Mouse (Mus musculus): ENCODE measurements around the gene Defb30.

The Defb30 gene

DNA sequence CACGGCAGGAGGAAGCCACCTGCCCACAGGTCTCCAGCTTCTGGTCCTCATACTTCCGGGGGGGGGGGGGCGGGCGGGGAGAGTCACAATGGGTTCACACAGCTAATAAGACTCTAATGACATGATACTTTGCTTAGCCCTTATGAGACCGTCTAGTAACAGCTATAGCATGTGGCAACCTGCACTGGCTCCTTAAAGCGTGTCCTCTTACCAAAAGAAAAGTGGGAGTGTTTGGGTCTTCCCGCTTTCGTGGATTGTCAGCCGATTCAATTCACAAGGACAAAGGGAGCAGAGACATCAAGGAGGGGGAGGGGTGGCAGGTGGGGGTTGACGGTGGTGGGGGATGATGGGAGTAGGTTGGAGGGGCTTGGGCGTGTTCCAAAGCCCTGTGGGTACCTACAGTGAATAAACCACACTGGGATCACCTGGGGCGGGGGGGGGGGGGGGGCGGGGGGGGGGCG is at the start of gene Defb30:
Gene Defb30, minus strand, starts transcription at position 51 of the 461 bp plus-strand sequence.
- DNase-seq (ENCODE audit: low spot score in 2 of 2), result no peak

GRCm38 (mm10) chr14:63067708-63068107 is 17.9 kb upstream of the Defb30 start:
- no peak for DNase-seq (ENCODE audit: low spot score in 2 of 2)

- peak; percentile 70 to 73 for DNase-seq (ENCODE audit: low spot score in 2 of 2)
Observed at GRCm38 (mm10) chr14:63066630-63067310, 17.0 kb upstream of the Defb30 start.

- DNase-seq (ENCODE audit: low spot score in 2 of 2), result no peak
Observed at GRCm38 (mm10) chr14:63065391-63065790, 15.6 kb upstream of the Defb30 start.

- DNase-seq (ENCODE audit: low spot score in 2 of 2), result no peak
Observed at GRCm38 (mm10) chr14:63062184-63062583, 12.4 kb upstream of the Defb30 start.

- no peak for DNase-seq (ENCODE audit: low spot score in 2 of 2)
Observed at GRCm38 (mm10) chr14:63060361-63060760, 10.6 kb upstream of the Defb30 start.

GRCm38 (mm10) chr14:63054729-63055128 is 5.0 kb upstream of the Defb30 start:
- peak; percentile 12 to 16 for DNase-seq (ENCODE audit: low spot score in 2 of 2)

DNA sequence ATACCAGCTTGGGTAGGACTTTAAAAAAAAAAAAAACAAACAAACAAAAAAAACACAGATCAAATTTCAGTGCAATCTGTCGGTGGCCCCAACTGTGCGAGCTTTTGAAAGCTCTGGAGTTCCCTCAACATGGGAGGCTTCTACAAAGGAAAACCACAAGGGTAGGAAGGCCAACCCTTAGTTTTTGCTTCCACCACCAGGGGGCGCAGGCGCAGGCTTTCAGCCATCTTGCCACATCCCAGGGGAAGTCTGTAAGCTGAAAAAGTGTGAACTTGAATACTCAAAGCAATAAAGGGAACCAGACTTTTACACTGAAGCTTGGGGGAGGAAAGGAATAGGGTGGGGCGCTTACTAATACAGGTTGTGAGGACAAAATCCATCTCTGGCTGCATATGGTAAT is 1.0 kb upstream of the Defb30 start:
- DNase-seq (ENCODE audit: low spot score in 2 of 2), result peak; percentile 29 to 44

DNA sequence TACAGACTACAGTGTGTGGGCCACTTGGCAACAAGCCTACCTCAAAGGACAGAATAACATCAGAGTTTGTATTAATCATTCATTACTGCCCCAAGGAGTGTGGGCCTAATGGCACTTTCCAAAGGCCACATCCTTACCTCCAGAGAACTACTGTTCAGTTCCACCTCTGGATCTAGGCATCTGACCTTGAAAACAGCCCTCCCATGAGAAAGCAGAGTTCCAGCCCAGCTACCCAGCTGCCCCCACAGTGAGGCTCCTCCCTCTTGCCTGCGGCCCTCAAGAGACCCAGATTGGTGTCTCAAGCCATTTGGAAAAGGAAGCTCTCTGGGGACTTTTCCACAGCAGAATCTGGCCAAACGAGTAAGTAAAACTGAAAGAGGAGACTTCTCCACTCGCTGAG is 3.1 kb downstream of the Defb30 start, which contains the start of gene Defb42:
Gene Defb42, plus strand, starts transcription at position 301 of the 400 bp plus-strand sequence.
- no peak for DNase-seq (ENCODE audit: low spot score in 2 of 2)

GRCm38 (mm10) chr14:63020524-63021156 is 29.1 kb downstream of the Defb30 start:
- peak; percentile 33 to 41 for DNase-seq (ENCODE audit: low spot score in 2 of 2)

- no peak for DNase-seq (ENCODE audit: low spot score in 2 of 2)
Observed at GRCm38 (mm10) chr14:63014667-63015066, 35.1 kb downstream of the Defb30 start.

DNA sequence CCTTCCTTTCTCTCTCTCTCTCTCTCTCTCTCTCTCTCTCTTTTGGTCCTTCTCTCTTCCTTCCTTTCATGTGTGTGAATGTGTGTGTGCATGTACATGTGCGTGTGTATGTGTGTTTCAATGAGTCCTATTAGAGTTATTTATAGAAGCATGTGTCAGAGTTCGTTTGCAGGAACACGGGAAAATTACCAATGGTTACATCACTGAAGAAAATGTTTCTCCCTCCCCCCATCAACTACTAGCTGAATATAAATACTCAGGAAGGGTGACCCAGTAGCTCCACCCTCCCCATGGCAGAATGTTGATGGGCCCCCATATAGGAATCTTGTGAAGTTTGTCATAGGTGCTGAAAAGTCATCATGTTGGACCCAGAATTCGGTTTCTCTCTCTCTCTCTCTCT is 36.7 kb downstream of the Defb30 start:
- DNase-seq (ENCODE audit: low spot score in 2 of 2), result no peak

- no peak for DNase-seq (ENCODE audit: low spot score in 2 of 2)
Observed at GRCm38 (mm10) chr14:63011471-63011870, 38.3 kb downstream of the Defb30 start, which contains the start of gene Defb43. Gene Defb43, plus strand, starts transcription at chr14:63011771.

- no peak for DNase-seq (ENCODE audit: low spot score in 2 of 2)
Observed at GRCm38 (mm10) chr14:63002588-63002987, 47.2 kb downstream of the Defb30 start.

- DNase-seq (ENCODE audit: low spot score in 2 of 2), result no peak
Observed at GRCm38 (mm10) chr14:62998977-62999376, 50.8 kb downstream of the Defb30 start.

GRCm38 (mm10) chr14:62997777-62998176 is 52.0 kb downstream of the Defb30 start, which contains the start of gene Defb47:
Gene Defb47, plus strand, starts transcription at chr14:62998077.
- no peak for DNase-seq (ENCODE audit: low spot score in 2 of 2)

- DNase-seq (ENCODE audit: low spot score in 2 of 2), result no peak
Observed at GRCm38 (mm10) chr14:62991849-62992510, 57.8 kb downstream of the Defb30 start.

DNA sequence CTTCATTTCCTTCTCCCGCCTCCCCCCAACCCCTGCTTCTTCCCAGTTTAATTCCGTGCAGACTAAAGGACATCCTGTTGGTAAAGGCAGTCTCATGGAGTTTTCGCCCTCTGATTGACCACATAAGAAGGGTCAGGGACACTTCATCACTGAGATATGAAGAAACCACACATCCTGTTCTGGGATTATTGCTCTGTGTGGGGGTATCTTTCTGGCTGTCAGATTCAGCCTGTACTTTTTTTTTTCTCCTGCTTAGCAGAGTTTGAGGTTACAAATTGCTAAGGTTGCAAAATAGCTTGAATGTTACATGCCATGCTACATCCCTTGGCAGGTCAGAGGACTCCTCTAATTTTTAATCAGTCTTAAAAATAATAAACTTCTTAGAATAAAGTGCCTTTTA is 58.5 kb downstream of the Defb30 start:
- no peak for DNase-seq (ENCODE audit: low spot score in 2 of 2)

DNA sequence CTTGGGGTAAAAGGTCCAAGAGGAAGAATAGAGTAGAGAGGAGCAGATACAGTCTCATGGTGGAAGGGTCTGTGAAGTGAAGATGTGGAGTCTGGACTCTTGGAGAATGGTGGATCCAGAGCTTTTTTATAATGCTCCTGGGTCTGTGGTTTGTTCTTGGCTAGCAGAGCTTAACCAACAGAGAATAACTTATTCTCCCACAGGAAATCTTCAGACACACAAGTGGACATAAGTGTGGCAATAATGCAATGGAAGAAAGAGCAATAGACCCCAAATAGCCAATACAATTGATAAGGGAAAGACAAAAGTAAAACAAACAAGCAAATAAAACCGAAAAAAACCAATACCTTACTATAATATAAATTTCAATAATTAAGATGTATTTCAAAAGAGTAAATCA is 65.3 kb downstream of the Defb30 start, which contains the start of gene Defb48:
Gene Defb48, minus strand, starts transcription at position 101 of the 400 bp plus-strand sequence.
- DNase-seq (ENCODE audit: low spot score in 2 of 2), result no peak
